Mouse (Mus musculus) layer of hippocampus, adult 11-12 months (tissue): ENCODE results near the gene Fen1.
"Not testable (repeated sequence)": the region's sequence is repeated elsewhere in the genome, so short reads cannot be mapped to it uniquely, and the experiment has no call there.

Experiments used
- DNase-seq: peaks from one replicate; pipeline ENCODE4 v3.0.0; 2022; ENCODE audit warnings: low spot score

Fen1 gene

DNA sequence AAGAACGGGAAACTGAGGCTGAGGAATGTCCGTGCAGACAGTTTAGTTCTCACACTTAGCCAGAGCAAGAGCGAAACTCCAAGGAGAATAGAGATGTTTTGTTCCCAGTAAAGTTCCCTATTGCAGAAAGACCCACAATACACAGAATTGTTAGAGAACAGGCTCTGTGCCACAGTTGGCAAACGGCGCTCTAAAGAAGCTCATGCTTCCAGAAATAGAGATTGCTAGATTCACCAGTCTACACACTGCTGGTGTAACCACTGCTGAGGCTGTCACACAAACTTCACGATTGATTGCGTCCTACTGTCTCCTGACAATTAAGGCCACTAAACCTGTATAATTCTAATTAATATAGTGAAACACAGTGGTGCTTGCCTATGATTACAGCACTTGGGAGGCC lies 22.7 kb downstream of the Fen1 start:
- peak; percentile 71 for DNase-seq

DNA sequence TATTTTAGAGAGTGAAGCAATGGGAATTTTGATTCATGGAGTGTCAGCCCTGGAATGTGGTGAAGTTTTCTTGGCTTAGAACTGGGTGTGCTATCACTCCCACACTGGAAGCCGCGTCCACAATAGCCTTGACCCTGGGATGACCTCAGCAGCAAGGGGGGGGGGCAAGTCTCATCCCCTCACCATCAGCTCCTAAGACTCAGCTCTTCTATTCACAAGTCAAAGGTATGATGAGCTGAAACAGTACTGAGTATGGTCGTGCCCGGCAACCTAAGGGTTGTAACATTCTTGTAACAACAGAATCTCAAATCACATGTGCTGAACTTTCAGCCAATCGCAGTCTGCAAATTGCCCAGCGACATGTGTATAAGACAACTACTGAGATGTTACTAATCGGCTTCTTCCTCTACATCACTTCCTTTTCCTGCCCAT lies 27.0 kb downstream of the Fen1 start:
- DNase-seq: no peak

DNA sequence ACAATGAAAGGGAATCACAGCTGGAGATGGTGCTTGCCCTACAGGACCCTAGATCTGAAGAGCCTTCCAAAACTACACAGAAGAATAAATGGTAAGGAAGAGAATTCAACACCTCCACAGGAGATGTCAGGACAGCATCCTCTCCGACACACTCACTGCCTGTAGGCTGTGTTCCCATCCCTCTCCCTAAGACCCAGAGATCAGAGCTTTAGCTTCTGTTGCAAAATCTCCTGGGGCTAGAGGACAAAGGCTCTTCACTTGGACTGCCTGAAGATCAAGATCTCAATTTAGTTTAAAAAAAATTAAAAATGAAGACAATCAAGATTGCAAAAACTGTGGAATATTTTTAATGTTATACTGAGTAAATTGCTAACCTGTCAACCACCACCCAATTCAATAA lies 27.5 kb downstream of the Fen1 start:
- no peak for DNase-seq

DNA sequence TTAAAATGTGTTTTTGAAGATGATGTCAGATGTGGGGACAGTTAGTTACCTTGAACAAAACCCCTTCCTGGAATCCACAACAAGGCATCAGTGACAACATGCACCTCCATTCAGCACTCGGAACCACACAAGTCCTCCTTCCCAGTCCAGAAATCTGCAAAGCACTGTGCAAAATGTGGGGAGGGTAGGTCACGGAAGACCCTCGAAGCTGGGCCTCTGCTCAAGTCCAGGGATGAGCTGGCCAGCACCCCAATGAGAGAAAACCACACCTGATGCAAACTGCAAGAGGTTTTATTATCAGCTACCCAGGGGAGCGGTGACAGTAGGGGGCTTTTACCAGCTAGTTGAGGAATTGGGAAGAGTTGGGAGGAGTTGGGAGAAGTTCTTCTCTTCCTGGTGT lies 29.0 kb downstream of the Fen1 start:
- DNase-seq: no peak

DNA sequence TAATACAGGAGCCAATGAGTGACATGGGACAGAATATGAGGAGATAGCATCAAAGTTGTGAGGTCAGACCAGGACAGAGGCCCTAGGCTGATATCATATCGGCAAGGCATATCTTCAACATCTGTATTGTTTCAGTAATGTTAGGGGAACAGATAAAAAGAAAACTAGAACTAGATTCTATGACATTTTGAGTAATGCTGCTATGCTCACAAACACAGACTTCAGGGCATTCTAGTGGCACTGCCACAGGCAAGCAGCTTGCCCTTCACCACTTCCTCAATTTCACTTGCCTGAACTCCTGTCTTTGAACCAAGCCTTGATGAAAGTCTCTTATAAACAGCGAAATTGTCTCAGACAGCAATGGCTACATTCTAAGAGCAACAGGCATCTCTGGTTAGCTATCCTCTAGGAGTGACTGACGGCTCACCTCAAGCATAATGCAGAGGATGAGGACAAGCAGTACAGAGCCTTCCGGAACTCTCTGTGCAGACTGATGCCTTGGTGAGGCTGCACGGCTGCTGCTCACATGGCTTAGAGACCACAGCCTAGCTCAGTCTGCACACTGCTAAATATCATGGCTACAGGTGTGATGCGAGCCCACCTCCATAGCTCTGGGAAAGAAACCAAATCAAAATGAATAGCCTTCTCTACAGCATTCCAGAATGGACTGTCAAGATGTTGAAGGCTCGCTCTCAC lies 30.0 kb downstream of the Fen1 start:
- DNase-seq: no peak

DNA sequence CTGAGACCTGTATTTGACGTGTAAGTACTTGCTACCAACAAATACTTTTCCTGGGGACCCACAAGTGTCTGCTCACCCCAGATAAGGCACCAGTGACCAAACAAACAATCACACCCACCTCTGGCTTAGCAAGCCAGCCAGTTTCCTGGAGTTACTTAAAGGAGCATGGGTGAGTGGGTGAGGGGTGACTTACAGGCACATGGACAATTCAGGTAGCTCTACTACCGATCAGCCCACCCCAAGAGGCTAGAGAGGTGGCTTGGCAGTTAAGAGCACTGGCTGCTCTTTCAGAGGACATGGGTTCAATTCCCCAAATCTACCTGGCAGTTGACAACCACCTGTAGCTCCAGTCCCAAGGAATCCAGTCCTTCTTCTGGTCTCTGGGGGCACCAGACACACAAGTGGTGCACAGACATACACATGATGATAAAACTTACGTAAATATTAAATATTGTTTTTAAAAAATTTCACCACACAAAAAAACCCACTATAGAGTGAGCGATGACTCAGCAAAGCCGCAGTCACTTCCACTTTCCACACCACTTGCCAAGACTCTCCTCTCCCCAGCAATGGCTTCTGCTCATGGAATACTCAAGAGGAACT lies 30.8 kb downstream of the Fen1 start:
- DNase-seq: no peak

DNA sequence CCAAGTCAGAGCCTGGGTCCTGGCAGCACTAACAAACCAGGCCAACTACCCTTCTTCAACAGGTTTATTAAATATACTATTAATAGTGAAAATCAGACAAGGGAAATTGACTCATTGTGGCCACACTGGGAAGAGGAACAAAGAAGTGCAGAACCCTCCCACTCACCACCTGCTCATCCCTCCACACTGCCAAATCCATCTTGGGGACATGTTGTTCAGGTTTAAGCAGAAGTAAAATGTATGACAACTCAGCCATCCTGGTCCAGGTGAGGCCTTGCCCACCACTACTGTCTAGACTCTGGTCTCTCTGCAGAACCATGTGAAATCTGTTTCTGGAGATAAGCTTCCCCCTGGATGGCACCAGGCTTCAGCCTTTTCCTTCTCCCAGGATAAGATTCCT lies 32.1 kb downstream of the Fen1 start:
- DNase-seq: peak; percentile 75

DNA sequence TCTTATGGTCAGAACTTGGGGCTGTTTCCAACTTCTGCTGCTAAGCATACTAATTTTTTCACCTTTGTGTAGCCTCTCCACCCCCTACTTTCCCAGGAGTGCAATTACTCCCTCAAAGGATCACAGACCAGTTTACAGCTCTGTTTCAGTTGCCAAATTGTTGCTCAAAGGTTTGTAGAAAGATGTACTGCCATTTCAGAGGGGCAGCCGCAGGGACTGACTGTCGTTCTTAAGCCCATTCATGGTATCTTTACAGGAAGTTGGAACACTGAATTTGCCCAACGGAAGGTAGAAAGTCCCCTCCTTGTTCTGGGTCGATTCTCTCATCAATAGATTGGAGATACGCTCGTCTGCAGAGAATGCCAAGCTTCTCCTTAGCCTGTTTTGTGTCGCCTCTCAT lies 32.6 kb downstream of the Fen1 start:
- DNase-seq: no peak

DNA sequence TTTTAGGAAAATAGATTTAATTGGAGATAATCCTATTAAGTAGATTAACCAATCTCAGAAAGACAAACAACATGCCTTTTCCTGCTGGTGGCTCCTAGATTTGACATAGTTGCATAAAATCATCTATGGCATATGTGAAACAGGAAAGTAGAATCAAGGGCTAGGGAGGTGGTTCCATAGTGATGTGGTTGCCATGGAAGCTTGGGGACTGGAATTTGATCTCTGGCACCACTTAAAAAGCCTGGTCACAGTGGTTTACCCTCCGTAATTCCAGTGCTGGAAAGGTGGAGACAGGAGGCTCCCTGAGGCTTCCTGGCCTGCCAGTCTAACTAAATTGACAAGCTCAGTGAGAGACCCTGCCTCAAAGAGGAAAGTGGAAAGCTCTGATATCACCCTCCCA lies 33.5 kb downstream of the Fen1 start:
- no peak for DNase-seq

DNA sequence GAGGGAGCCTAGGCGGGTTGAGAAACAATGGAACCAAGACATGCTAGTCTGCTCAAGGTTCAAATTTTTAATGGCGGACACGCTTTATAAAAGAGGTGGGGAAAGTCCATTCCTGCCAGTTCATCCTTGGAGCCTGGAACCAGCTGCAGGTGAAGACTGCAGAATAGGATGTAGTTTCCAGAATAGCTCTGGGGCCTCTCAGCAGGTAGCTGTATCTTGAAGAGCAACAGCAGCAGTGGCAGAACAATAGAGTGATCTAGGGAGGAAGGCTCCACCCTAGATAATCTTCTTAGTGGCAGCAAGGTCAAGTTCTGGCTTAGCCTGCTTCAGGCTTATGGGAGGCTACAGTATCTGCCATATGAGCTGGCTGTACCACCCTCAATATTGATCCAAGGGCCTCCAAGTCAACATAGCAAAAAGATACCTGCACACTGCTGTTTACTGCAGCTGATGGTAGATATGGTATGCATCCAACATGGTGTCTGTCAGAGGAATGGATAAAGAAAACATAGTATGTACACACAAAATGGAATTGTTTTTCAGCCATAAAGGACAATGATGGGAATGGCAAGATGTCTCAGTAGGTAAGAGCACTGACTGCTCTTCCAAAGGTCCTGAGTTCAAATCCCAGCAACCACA lies 34.2 kb downstream of the Fen1 start:
- DNase-seq: not testable (repeated sequence)

DNA sequence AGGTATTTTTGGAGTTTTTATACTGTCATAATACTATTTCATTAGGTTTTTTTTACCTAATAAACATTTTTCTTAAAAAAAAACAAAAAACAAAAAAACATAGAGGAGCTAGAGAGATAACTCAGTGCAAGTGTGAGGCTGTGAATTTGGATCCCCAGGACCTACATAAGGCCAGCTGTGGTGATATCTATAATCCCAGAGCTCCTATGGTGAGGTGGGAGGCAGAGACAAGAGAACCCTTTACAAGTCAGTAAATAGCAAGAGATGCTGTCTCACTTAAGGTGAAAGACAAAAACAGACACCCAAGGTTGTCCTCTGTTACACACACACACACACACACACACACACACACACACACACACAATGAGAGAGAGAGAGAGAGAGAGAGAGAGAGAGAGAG lies 34.8 kb downstream of the Fen1 start:
- DNase-seq: no peak

DNA sequence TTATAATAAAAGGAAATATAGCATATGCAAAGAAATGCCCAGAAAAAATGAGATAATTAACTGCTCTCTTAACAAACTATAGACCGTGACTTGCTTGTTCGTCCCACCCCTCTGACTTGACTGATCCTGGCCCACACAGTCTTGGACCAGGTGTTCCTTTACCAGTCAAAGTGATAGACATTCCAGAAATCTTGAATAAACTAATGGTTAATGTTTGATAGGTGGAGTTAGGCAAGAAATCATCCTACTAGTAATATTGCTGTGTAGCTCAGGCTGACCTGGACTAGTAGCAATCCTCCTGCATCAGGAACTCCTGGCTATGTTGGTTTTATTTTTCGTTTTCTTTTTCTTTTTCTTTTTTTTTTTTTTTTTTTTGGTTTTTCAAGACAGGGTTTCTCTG lies 35.5 kb downstream of the Fen1 start:
- DNase-seq: no peak

DNA sequence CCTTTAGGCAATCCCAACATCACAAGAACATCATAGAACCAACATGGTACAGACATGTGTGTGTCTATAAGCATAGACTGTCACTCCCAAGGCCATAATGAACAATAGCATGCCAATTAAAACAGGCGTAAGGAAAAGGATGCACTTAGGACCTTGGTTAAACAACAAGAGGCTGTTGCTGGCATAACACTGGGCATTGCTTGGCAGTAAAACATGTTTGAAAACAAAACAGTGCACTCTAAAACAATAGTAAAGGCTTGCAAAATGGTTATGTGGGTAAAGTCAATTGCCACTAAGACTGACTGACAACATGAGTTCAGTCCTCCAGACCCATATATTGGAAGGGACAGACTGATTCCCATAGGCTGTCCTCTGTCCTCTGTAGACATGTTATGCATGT lies 36.0 kb downstream of the Fen1 start:
- no peak for DNase-seq

DNA sequence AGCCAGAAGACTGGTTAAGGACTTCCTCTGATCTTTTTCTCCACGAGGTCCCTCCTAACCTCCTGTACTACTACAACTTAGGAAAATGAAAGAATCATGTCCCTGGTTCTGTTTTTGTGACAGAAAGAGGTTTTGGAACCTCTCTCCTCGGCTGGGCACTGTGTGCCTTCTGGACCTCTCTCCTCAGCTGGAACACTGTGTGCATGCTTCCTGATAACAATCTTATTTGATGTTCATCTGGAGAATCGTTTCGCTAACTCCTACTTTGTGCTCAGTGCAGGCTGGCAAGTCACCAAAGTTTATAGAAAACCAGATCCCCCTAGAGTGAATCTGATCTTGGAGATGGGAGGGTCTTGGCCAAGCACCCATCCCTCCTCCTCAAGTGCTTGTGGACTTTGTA lies 36.9 kb downstream of the Fen1 start:
- DNase-seq: no peak

DNA sequence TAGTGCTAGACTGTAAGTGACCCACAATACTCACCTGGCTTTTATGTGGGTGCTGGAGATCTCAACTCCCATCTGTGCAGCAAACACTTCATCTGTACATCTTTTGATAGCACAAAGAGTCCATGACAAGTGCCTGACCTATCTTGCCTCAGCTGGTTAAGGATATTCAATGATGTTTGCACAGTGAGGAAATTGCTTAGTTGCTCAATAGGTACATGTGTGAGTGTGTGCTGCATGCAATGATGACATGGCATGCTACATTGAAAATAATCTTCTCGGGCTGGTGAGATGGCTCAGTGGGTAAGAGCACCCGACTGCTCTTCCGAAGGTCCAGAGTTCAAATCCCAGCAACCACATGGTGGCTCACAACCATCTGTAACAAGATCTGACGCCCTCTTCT lies 38.0 kb downstream of the Fen1 start:
- DNase-seq: not testable (repeated sequence)

DNA sequence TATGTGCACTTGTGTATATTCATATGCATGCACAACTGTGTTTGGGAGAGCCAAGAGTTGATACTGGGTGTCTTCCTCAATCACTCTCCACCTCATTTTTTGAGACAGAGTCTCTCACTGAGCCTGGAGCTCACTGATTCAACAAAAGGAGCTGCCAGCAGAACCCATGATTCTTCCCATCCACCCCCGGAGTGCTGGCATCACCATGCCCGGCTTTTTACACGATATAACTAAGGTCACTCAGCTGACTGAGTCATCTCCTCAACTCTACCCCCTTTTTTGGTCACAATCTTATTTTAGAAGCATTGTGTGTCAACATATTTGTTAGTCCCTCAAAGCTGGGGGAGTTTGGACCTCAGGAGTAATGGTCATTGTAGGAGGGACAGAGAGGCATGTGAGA lies 40.1 kb downstream of the Fen1 start:
- no peak for DNase-seq

DNA sequence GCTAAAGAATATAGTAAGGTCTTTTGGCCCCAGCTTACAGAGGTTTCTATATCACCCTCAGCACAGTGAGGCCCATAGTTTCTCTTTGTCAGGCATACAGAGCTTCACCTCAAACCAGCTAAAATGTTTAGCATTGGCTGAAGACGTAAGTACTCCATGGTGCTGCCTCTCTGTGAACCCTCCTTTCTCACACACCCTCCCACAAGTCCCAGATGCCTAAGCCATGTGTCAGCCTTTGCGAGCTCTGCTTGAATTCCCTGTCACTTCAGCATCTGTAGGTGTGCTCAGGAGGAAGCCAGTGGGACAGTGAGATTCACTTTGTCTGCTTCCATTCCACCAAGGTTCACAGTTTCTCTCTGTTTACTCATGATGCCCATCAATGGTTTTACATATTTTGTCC lies 46.2 kb downstream of the Fen1 start:
- no peak for DNase-seq

DNA sequence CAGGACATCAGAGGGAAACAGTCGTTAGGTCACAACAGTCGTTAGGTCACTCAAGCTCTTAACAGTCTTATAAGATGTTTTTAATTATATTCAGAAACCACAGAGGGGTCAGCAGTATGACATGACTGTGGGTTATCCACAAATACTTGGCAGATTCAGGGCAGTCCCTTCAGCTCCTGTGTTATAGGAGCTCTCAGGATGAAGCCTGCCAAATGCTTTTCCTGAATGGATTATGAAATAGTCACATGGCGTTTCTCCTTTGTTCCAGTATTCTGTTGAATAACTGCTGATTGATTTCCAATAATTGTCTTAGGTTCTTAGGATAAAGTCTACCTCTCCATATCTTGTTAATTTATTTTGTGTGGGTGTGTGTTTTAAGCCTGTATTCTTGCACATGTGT lies 54.8 kb downstream of the Fen1 start:
- DNase-seq: no peak
